Mouse (Mus musculus): ENCODE measurements at regions not wholly inside any gene's neighbourhood (a gene's known extent, or its start where the extent isn't known, plus 50 kb on each side); places are given as distances from the start of the nearest gene placed in this dataset.

- TF ChIP-seq CTCF (IDR thresholded peaks at IDR 0.05; ENCODE audit: control insufficient read depth, insufficient read depth, insufficient replicate concordance, low read depth, low read length) (no peak), POLR2A (IDR thresholded peaks at IDR 0.05; ENCODE audit: control insufficient read depth, low read depth, low read length) (no peak)
Observed at GRCm38 (mm10) chr11:114502562-114502961, 165.8 kb upstream of the Rpl38 start.
